ENCODE assay signal across 8 mouse cellular contexts in the genomic region with DNA sequence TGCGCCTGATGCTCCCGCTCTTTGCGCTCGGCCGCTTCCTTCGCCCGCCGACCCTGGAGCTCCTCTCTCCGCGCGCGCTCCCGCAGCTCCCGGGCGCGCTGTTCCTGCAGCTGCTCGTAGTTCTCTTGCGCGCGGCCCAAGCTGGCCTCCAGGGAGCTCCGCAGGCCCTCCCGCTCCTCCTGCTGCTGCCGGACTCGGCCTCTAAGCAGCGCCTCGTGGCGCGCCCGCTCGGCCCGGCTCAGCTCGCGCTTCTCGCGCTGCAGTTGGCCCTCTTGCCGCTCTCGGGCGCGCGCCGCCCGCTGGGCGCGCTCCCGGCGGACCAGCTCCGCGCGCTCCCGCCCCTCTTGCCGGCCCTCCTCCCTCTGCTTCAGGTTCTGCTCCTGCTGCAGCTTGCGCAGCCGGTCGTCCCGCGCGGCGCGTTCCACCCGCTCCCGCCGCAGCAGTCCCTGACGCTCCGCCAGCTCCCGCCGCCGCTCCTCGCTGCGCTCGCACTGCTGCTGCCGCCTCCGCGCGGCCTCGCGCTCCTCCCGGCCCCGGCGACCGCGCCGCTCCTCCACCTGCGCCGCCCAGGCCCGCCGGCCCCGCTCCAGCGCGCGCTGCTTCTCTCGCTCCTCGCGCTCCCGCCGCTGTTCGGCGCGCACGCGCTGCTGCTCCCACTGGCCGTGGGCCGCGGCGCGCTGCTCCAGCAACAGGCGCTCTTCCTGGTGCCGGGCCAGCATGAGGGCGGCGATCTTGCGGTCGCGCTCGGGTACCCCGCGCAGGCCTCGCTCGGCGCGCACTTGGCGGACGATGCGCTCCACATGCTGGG. TPM values are rescaled to one million over a fixed set of nuclear protein-coding genes. Genes with fewer than 3 reads are reported as not detected.
DNase-seq lines count a peak whose midpoint lies in the region; ATAC-seq lines count a peak whose summit lies in the region.
"Had no signal": no experiment of that assay in that cellular context is flagged by ENCODE, and none has a peak within 500 bp of the region (broad histone marks: within the 10 kb centered on the region; RNA-seq: fewer than 3 reads in every experiment).

No protein-coding gene starts in this region.

- H3K27ac ChIP-seq in heart, embryonic 11.5 days (ENCODE audit: low read depth, low read length), result no peak overlapping the region
- peak overlapping the region; percentile 15; the same call in 1 of the 2 replicates for H3K27ac ChIP-seq in kidney, embryonic 15.5 days
- H3K27ac ChIP-seq: macrophage had no signal

- ATAC-seq in heart, embryonic 11.5 days (replicated peaks; ENCODE audit: insufficient number of reproducible peaks, low FRiP score, low TSS enrichment), result peak; percentile 62
- ATAC-seq in kidney, embryonic 15.5 days (replicated peaks; ENCODE audit: low FRiP score), result peak; percentile 86

- H3K4me1 ChIP-seq in heart, embryonic 11.5 days (ENCODE audit: control insufficient read depth, insufficient read depth, low read length), result peaks cover 22% of the 10 kb centered on the region
- H3K4me1 ChIP-seq in kidney, embryonic 15.5 days, result peaks cover 35% of the 10 kb centered on the region

- H3K9ac ChIP-seq in heart, embryonic 11.5 days (ENCODE audit: low read depth, low read length), result no peak overlapping the region
- H3K9ac ChIP-seq in kidney, embryonic 15.5 days, result peak overlapping the region; percentile 50

- WGBS in heart, embryonic 11.5 days (ENCODE audit: insufficient replicate concordance), result under 1% methylated on average over 113 of the region's 122 CpGs
- WGBS in kidney, embryonic 15.5 days, result under 1% methylated on average over 114 of the region's 122 CpGs

- H3K27me3 ChIP-seq in heart, embryonic 11.5 days (ENCODE audit: control insufficient read depth, insufficient read depth, low read length), result peaks cover 70% of the 10 kb centered on the region
- peaks cover 81% of the 10 kb centered on the region for H3K27me3 ChIP-seq in kidney, embryonic 15.5 days

- H3K4me3 ChIP-seq in heart, embryonic 11.5 days (ENCODE audit: low read depth, low read length), result peak overlapping the region; percentile 53
- peak overlapping the region; percentile 56 for H3K4me3 ChIP-seq in kidney, embryonic 15.5 days (replicated peaks)

- no peaks in the 10 kb centered on the region for H3K9me3 ChIP-seq in heart, embryonic 11.5 days (replicated peaks; ENCODE audit: control insufficient read depth, low read length)
- no peaks in the 10 kb centered on the region for H3K9me3 ChIP-seq in kidney, embryonic 15.5 days (replicated peaks)

- no peaks in the 10 kb centered on the region for H3K36me3 ChIP-seq in heart, embryonic 11.5 days (ENCODE audit: control insufficient read depth, insufficient read depth, low read length)
- no peaks in the 10 kb centered on the region for H3K36me3 ChIP-seq in kidney, embryonic 15.5 days

- H3K4me2 ChIP-seq in heart, embryonic 11.5 days, result peak overlapping the region; percentile 88
- peak overlapping the region; percentile 96 for H3K4me2 ChIP-seq in kidney, embryonic 15.5 days

- DNase-seq in adrenal gland, postnatal 4 days (ENCODE audit: low spot score in 2 of 2), result peak; percentile 18 to 21
- peak; percentile 68 for DNase-seq in embryo, embryonic 11.5 days (ENCODE audit: low read depth, low spot score)
- peak; percentile 51 for DNase-seq in lung, postnatal 25 days (ENCODE audit: low spot score)
- DNase-seq in spleen, postnatal 10 days (ENCODE audit: low spot score in 2 of 2), result peak; percentile 20 to 32
- no peak for DNase-seq in natural killer cell, adult 2 months (ENCODE audit: low spot score in 2 of 2)

RNA-seq across cellular contexts. Expression of a gene that starts 2.5 kb away (rescaled TPM):
- total RNA-seq in adrenal gland, postnatal 4 days (2021), result under 1 TPM; 0.20 to 0.28 TPM
- 0.04 TPM in 1 of 2 replicates, not detected in the other for polyA plus RNA-seq in heart, embryonic 11.5 days (2014; fragmentation: Nextera tagmentation; extraction: Ambion mirVana)
- 0.14 and 0.17 TPM in 2 replicates for polyA plus RNA-seq in kidney, embryonic 15.5 days (2015; fragmentation: Nextera tagmentation; extraction: Ambion mirVana)
- polyA plus RNA-seq: macrophage had no signal

RNA-seq across cellular contexts. Expression of a gene that starts 32.4 kb away (rescaled TPM):
- total RNA-seq in adrenal gland, postnatal 4 days (2021), result 10 to 100 TPM; 48.4 to 51.0 TPM
- 17.7 and 20.4 TPM in 2 replicates for polyA plus RNA-seq in heart, embryonic 11.5 days (2014; fragmentation: Nextera tagmentation; extraction: Ambion mirVana)
- polyA plus RNA-seq in kidney, embryonic 15.5 days (2015; fragmentation: Nextera tagmentation; extraction: Ambion mirVana), result 15.2 and 15.6 TPM in 2 replicates

Comparison
In these comparisons a context has a peak if more than half of its experiments do, and no peak if none do; other contexts are left out.
1. DNase-seq: peak in adrenal gland, postnatal 4 days (2 of 2), embryo, embryonic 11.5 days (single experiment), lung, postnatal 25 days (single experiment) and spleen, postnatal 10 days (2 of 2); none in natural killer cell, adult 2 months (0 of 2).